Mouse (Mus musculus) erythroblast, embryonic 14.5 days (primary cell): ENCODE measurements around the gene Cd93.

Experiments
- GATA1 ChIP-seq: IDR thresholded peaks from 2 replicates; pipeline ENCODE4 v1.6.1; 2012; ENCODE audit warnings: low read length, inconsistent platforms, mixed read lengths
- TAL1 ChIP-seq: IDR thresholded peaks from 3 replicates; pipeline ENCODE4 v1.6.1; 2012; ENCODE audit warnings: low read length, inconsistent platforms, mixed read lengths

DNA sequence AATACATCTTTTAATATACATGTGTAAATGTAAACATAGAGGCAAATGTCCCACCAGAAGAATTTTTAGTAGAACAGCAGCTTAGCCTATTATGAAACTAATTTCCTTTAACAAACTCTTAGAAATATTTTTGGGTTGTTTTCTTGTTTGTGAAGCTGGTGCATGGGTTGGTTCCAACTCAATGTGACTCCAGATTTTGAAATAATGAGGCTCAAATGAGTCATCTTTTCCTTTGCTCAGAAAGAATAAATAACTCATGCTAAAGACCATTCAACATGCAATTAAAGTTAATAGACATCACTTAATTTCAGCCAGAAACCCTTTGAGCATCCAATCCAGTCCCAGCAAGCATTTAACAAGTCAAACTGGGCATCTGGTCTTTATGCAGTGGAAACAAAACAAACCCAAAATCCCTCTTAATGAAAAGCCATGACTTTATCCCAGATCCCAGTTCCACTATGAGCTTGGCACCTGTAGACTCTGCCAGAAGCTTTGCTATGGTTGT lies 14.3 kb downstream of the Cd93 start:
- TF ChIP-seq GATA1 (no peak), TAL1 (no peak)
